Comparison of ENCODE assay signal across 20 mouse cellular contexts in the genomic region with DNA sequence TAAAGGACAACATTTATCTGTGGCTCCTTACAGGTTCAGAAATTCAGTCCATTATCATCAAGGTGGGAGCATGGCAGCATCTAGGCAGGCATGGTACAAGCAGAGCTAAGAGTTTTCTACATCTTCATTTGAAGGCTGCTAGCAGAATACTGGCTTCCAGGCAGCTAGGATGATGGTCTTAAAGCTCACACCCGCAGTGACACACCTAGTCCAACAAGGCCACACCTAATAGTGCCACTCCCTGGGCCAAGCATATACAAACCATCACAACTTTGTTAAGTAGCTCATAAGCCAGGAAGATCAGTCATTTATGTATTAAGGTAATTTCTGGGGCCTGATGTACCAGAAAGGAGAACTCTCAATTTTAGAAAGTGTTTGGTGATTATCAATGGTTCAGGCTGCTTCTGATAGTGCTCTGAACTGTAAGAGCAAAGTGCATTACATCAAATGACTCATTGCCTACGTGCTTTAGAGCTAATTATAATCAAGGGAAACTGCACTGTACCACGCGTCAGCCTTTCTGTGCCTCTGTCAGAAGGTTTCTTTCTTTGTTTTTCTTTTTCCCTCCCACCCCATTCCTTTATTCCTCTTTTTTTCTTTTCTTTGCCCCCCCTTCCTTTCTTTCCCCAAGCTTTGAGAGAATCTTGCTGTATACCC. TPM values are rescaled to one million over a fixed set of nuclear protein-coding genes. Genes with fewer than 3 reads are reported as not detected.
DNase-seq lines count a peak whose midpoint lies in the region; ATAC-seq and TF ChIP-seq lines count a peak whose summit lies in the region.
"Had no signal": no experiment of that assay in that cellular context is flagged by ENCODE, and none has a peak within 500 bp of the region (broad histone marks: within the 10 kb centered on the region; RNA-seq: fewer than 3 reads in every experiment).

No protein-coding gene starts in this region.

- H3K4me3 ChIP-seq in intestine, embryonic 15.5 days (replicated peaks), result no peak overlapping the region
- no peak overlapping the region for H3K4me3 ChIP-seq in intestine, embryonic 16.5 days (ENCODE audit: low read length)
- no peak overlapping the region for H3K4me3 ChIP-seq in MEL (ENCODE audit: control insufficient read depth in 1 of 2, insufficient read depth in 1 of 2, low read depth in 2 of 2, low read length in 2 of 2)
- H3K4me3 ChIP-seq in bone marrow macrophage, adult 2 months (ENCODE audit: insufficient read depth, low read length), result no peak overlapping the region
- no peak overlapping the region for H3K4me3 ChIP-seq in olfactory bulb, adult 2 months (ENCODE audit: insufficient read depth, low read depth, low read length)
- H3K4me3 ChIP-seq in forebrain, embryonic 16.5 days (replicated peaks; ENCODE audit: low read length), result no peak overlapping the region
- H3K4me3 ChIP-seq: embryonic facial prominence, embryonic 13.5 days; forebrain, embryonic 12.5 days; heart, embryonic 12.5 days; hindbrain, embryonic 15.5 days had no signal

- H3K4me2 ChIP-seq in intestine, embryonic 15.5 days (replicated peaks), result no peak overlapping the region
- no peak overlapping the region for H3K4me2 ChIP-seq in intestine, embryonic 16.5 days (ENCODE audit: low read depth, low read length)
- H3K4me2 ChIP-seq in forebrain, embryonic 16.5 days (ENCODE audit: low read length), result no peak overlapping the region
- H3K4me2 ChIP-seq: embryonic facial prominence, embryonic 13.5 days; forebrain, embryonic 12.5 days; heart, embryonic 12.5 days; hindbrain, embryonic 15.5 days had no signal

- H3K4me1 ChIP-seq in intestine, embryonic 15.5 days (replicated peaks), result no peaks in the 10 kb centered on the region
- no peaks in the 10 kb centered on the region for H3K4me1 ChIP-seq in intestine, embryonic 16.5 days (ENCODE audit: control insufficient read depth, insufficient read depth, low read length)
- no peaks in the 10 kb centered on the region for H3K4me1 ChIP-seq in MEL (ENCODE audit: control insufficient read depth in 1 of 2, insufficient read depth in 2 of 2, low read length in 2 of 2)
- H3K4me1 ChIP-seq in bone marrow macrophage, adult 2 months (ENCODE audit: control insufficient read depth, insufficient read depth, low read length), result peaks cover 24% of the 10 kb centered on the region
- H3K4me1 ChIP-seq in olfactory bulb, adult 2 months (ENCODE audit: control insufficient read depth, insufficient read depth, low read length), result peaks cover 2% of the 10 kb centered on the region; the same call in 1 of the 2 replicates
- no peaks in the 10 kb centered on the region for H3K4me1 ChIP-seq in forebrain, embryonic 16.5 days (replicated peaks; ENCODE audit: control insufficient read depth, insufficient read depth, low read length)
- H3K4me1 ChIP-seq: embryonic facial prominence, embryonic 13.5 days; forebrain, embryonic 12.5 days had no signal

- DNase-seq in MEL (ENCODE audit: low read depth, low spot score), result peak; percentile 11
- DNase-seq in layer of hippocampus, adult 8-10 months (ENCODE audit: low spot score in 2 of 2), result no peak
- DNase-seq: adrenal gland, adult 8-10 months; adrenal gland, postnatal 36 days; cerebellum, adult 11-12 months; cerebellum, adult 9-10 months; cerebellum, postnatal 25 days; forebrain, postnatal 0 days; gastrocnemius, postnatal 36 days; heart, adult 18-20 months; heart, postnatal 36 days had no signal

- ATAC-seq in intestine, embryonic 15.5 days, result peak; percentile 71; the same call in 1 of the 2 replicates
- ATAC-seq in intestine, embryonic 16.5 days, result no peak; the same call in 1 of the 2 replicates
- ATAC-seq in forebrain, embryonic 16.5 days, result no peak
- ATAC-seq: forebrain, postnatal 0 days had no signal

- TF ChIP-seq RAD21 in MEL (IDR thresholded peaks at IDR 0.05; ENCODE audit: low read depth, low read length), result no peak

- no peak for TF ChIP-seq CTCF in MEL (IDR thresholded peaks at IDR 0.05 in 2 of 3, conservative IDR thresholded peaks at IDR 0.05 in 1 of 3; ENCODE audit: control insufficient read depth in 1 of 3, insufficient read depth in 1 of 3, low read depth in 2 of 3, low read length in 3 of 3, poor library complexity in 1 of 3, severe bottlenecking in 1 of 3)
- TF ChIP-seq CTCF in bone marrow macrophage, adult 2 months (IDR thresholded peaks at IDR 0.05; ENCODE audit: low read depth, low read length), result no peak
- TF ChIP-seq CTCF in olfactory bulb, adult 2 months (IDR thresholded peaks at IDR 0.05; ENCODE audit: insufficient read depth, low read depth, low read length), result no peak

- H3K9me3 ChIP-seq in intestine, embryonic 15.5 days, result no peaks in the 10 kb centered on the region
- no peaks in the 10 kb centered on the region for H3K9me3 ChIP-seq in intestine, embryonic 16.5 days (ENCODE audit: control insufficient read depth, low read length)
- no peaks in the 10 kb centered on the region for H3K9me3 ChIP-seq in MEL (replicated peaks; ENCODE audit: insufficient read depth, low read length)
- no peaks in the 10 kb centered on the region for H3K9me3 ChIP-seq in forebrain, embryonic 16.5 days (ENCODE audit: control insufficient read depth, low read length)
- H3K9me3 ChIP-seq: embryonic facial prominence, embryonic 13.5 days; forebrain, embryonic 12.5 days; heart, embryonic 12.5 days; hindbrain, embryonic 15.5 days had no signal

- 0 out of 2 replicates have a peak, but pooled peaks cover 1% of the 10 kb centered on the region for H3K79me2 ChIP-seq in MEL (ENCODE audit: control insufficient read depth, insufficient read depth, low read length, poor library complexity)

- no peaks in the 10 kb centered on the region for H3K27me3 ChIP-seq in intestine, embryonic 15.5 days (replicated peaks)
- H3K27me3 ChIP-seq in intestine, embryonic 16.5 days (replicated peaks; ENCODE audit: control insufficient read depth, insufficient read depth, low read length), result no peaks in the 10 kb centered on the region
- no peaks in the 10 kb centered on the region for H3K27me3 ChIP-seq in MEL (ENCODE audit: control insufficient read depth in 1 of 2, insufficient read depth in 2 of 2, low read length in 2 of 2)
- no peaks in the 10 kb centered on the region for H3K27me3 ChIP-seq in forebrain, embryonic 16.5 days (replicated peaks; ENCODE audit: control insufficient read depth, insufficient read depth, low read length)
- H3K27me3 ChIP-seq: embryonic facial prominence, embryonic 13.5 days; forebrain, embryonic 12.5 days; heart, embryonic 12.5 days; hindbrain, embryonic 15.5 days had no signal

- TF ChIP-seq POLR2A in MEL (IDR thresholded peaks at IDR 0.05; ENCODE audit: control insufficient read depth in 1 of 2, insufficient read depth in 1 of 2, low read depth in 1 of 2, low read length in 2 of 2, poor library complexity in 1 of 2), result no peak
- TF ChIP-seq POLR2A in bone marrow macrophage, adult 2 months (IDR thresholded peaks at IDR 0.05; ENCODE audit: borderline replicate concordance, low read depth, low read length), result no peak
- no peak for TF ChIP-seq POLR2A in olfactory bulb, adult 2 months (IDR thresholded peaks at IDR 0.05; ENCODE audit: insufficient read depth, low read depth, low read length)

- H3K36me3 ChIP-seq in intestine, embryonic 15.5 days, result peaks cover 19% of the 10 kb centered on the region
- no peaks in the 10 kb centered on the region; the same call in 1 of the 2 replicates for H3K36me3 ChIP-seq in intestine, embryonic 16.5 days (ENCODE audit: control insufficient read depth, insufficient read depth, low read length)
- peaks cover 2 to 22% of the 10 kb centered on the region in 2 experiments; a peak in 2 of 4 replicates for H3K36me3 ChIP-seq in MEL (ENCODE audit: control insufficient read depth in 1 of 2, insufficient read depth in 2 of 2, low read length in 2 of 2)
- H3K36me3 ChIP-seq in forebrain, embryonic 16.5 days (ENCODE audit: control insufficient read depth, insufficient read depth), result peaks cover 18% of the 10 kb centered on the region

- no peak overlapping the region for H3K9ac ChIP-seq in intestine, embryonic 15.5 days
- no peak overlapping the region for H3K9ac ChIP-seq in intestine, embryonic 16.5 days (ENCODE audit: low read depth, low read length)
- no peak overlapping the region for H3K9ac ChIP-seq in MEL (ENCODE audit: control insufficient read depth, low read depth, low read length, poor library complexity, severe bottlenecking)
- H3K9ac ChIP-seq in forebrain, embryonic 16.5 days (replicated peaks; ENCODE audit: low read depth, low read length), result no peak overlapping the region
- H3K9ac ChIP-seq: embryonic facial prominence, embryonic 13.5 days; forebrain, embryonic 12.5 days; forebrain, postnatal 0 days; heart, embryonic 12.5 days; hindbrain, embryonic 15.5 days had no signal

- H3K27ac ChIP-seq in intestine, embryonic 15.5 days, result no peak overlapping the region
- no peak overlapping the region for H3K27ac ChIP-seq in intestine, embryonic 16.5 days (ENCODE audit: low read length)
- H3K27ac ChIP-seq in MEL (ENCODE audit: control insufficient read depth, low read depth, low read length), result no peak overlapping the region
- H3K27ac ChIP-seq in bone marrow macrophage, adult 2 months (ENCODE audit: insufficient read depth, low read depth, low read length), result peak overlapping the region; percentile 52
- peak overlapping the region; percentile 61; the same call in 1 of the 2 replicates for H3K27ac ChIP-seq in olfactory bulb, adult 2 months (ENCODE audit: insufficient read depth, low read depth, low read length)
- H3K27ac ChIP-seq in forebrain, embryonic 16.5 days (ENCODE audit: low read length), result no peak overlapping the region
- H3K27ac ChIP-seq: embryonic facial prominence, embryonic 13.5 days; forebrain, embryonic 12.5 days; hindbrain, embryonic 15.5 days had no signal

- 82% methylated on average over 4 of the region's 4 CpGs for WGBS in intestine, embryonic 15.5 days
- 84% methylated on average over 4 of the region's 4 CpGs for WGBS in intestine, embryonic 16.5 days
- 56% methylated on average over 4 of the region's 4 CpGs for WGBS in olfactory bulb, adult 2 months
- 94% methylated on average over 4 of the region's 4 CpGs for WGBS in forebrain, embryonic 16.5 days

- TF ChIP-seq EP300 in MEL (IDR thresholded peaks at IDR 0.05; ENCODE audit: low read depth in 1 of 2, low read length in 2 of 2), result no peak

RNA-seq across cellular contexts. Expression of a gene that starts 8.4 kb away (rescaled TPM):
- polyA plus RNA-seq in intestine, embryonic 15.5 days (2015; fragmentation: Nextera tagmentation; extraction: Ambion mirVana), result 45.8 and 48.5 TPM in 2 replicates
- 46.6 and 49.7 TPM in 2 replicates for polyA plus RNA-seq in intestine, embryonic 16.5 days (2015; fragmentation: Nextera tagmentation; extraction: Ambion mirVana)
- total RNA-seq in MEL (2012; rRNA removed), result 38.7 and 38.8 TPM in 2 replicates
- 10 to 100 TPM in 1 of 2 experiments, not detected in 1; 32.4 TPM for polyA plus RNA-seq in MEL (2012; ENCODE audit: insufficient read depth in 1 of 2, insufficient read length in 2 of 2, low read depth in 1 of 2, low replicate concordance in 2 of 2, missing spikeins in 1 of 2)
- polyA plus RNA-seq in bone marrow macrophage, adult 2 months (2012; ENCODE audit: insufficient read depth, insufficient read length, missing spikeins), result 19.2 and 20.8 TPM in 2 replicates
- not detected in 2 replicates for polyA plus RNA-seq in olfactory bulb, adult 2 months (2012; ENCODE audit: insufficient read depth, insufficient read length, low replicate concordance, missing spikeins)
- total RNA-seq in layer of hippocampus, adult 8-10 months (2022), result 10 to 100 TPM; 31.8 to 35.7 (median 32.3) TPM
- polyA plus RNA-seq in forebrain, embryonic 16.5 days (2015; fragmentation: Nextera tagmentation; extraction: Ambion mirVana), result 45.0 and 48.0 TPM in 2 replicates

RNA-seq across cellular contexts. Expression of a gene that starts 37.5 kb away (rescaled TPM):
- 1.5 and 1.8 TPM in 2 replicates for polyA plus RNA-seq in intestine, embryonic 15.5 days (2015; fragmentation: Nextera tagmentation; extraction: Ambion mirVana)
- 1.7 and 2.0 TPM in 2 replicates for polyA plus RNA-seq in intestine, embryonic 16.5 days (2015; fragmentation: Nextera tagmentation; extraction: Ambion mirVana)
- not detected in 2 replicates for total RNA-seq in MEL (2012; rRNA removed)
- under 1 TPM in 1 of 2 experiments, not detected in 1; 0.01 TPM for polyA plus RNA-seq in MEL (2012; ENCODE audit: insufficient read depth in 1 of 2, insufficient read length in 2 of 2, low read depth in 1 of 2, low replicate concordance in 2 of 2, missing spikeins in 1 of 2)
- not detected in 2 replicates for polyA plus RNA-seq in bone marrow macrophage, adult 2 months (2012; ENCODE audit: insufficient read depth, insufficient read length, missing spikeins)
- not detected in 2 replicates for polyA plus RNA-seq in olfactory bulb, adult 2 months (2012; ENCODE audit: insufficient read depth, insufficient read length, low replicate concordance, missing spikeins)
- under 1 TPM in 2 of 4 experiments, not detected in 2; 0.10 to 0.16 TPM for total RNA-seq in layer of hippocampus, adult 8-10 months (2022)
- polyA plus RNA-seq in forebrain, embryonic 16.5 days (2015; fragmentation: Nextera tagmentation; extraction: Ambion mirVana), result 0.18 and 0.20 TPM in 2 replicates
- polyA plus RNA-seq: heart, embryonic 12.5 days had no signal

RNA-seq across cellular contexts. Expression of a gene that starts 43.4 kb away (rescaled TPM):
- 8.7 TPM in 2 replicates for polyA plus RNA-seq in intestine, embryonic 15.5 days (2015; fragmentation: Nextera tagmentation; extraction: Ambion mirVana)
- polyA plus RNA-seq in intestine, embryonic 16.5 days (2015; fragmentation: Nextera tagmentation; extraction: Ambion mirVana), result 3.4 and 3.5 TPM in 2 replicates
- total RNA-seq in MEL (2012; rRNA removed), result 20.3 and 22.8 TPM in 2 replicates
- 10 to 100 TPM in 1 of 2 experiments, not detected in 1; 34.5 TPM for polyA plus RNA-seq in MEL (2012; ENCODE audit: insufficient read depth in 1 of 2, insufficient read length in 2 of 2, low read depth in 1 of 2, low replicate concordance in 2 of 2, missing spikeins in 1 of 2)
- 11.1 and 15.9 TPM in 2 replicates for polyA plus RNA-seq in bone marrow macrophage, adult 2 months (2012; ENCODE audit: insufficient read depth, insufficient read length, missing spikeins)
- not detected in 2 replicates for polyA plus RNA-seq in olfactory bulb, adult 2 months (2012; ENCODE audit: insufficient read depth, insufficient read length, low replicate concordance, missing spikeins)
- 10 to 100 TPM; 27.6 to 31.2 (median 29.1) TPM for total RNA-seq in layer of hippocampus, adult 8-10 months (2022)
- polyA plus RNA-seq in forebrain, embryonic 16.5 days (2015; fragmentation: Nextera tagmentation; extraction: Ambion mirVana), result 8.6 and 9.6 TPM in 2 replicates

RNA-seq across cellular contexts. Expression of a gene that starts 58.4 kb away (rescaled TPM):
- 0.21 and 0.40 TPM in 2 replicates for polyA plus RNA-seq in intestine, embryonic 15.5 days (2015; fragmentation: Nextera tagmentation; extraction: Ambion mirVana)
- 0.16 and 0.18 TPM in 2 replicates for polyA plus RNA-seq in intestine, embryonic 16.5 days (2015; fragmentation: Nextera tagmentation; extraction: Ambion mirVana)
- total RNA-seq in MEL (2012; rRNA removed), result not detected in 2 replicates
- polyA plus RNA-seq in MEL (2012; ENCODE audit: insufficient read depth in 1 of 2, insufficient read length in 2 of 2, low read depth in 1 of 2, low replicate concordance in 2 of 2, missing spikeins in 1 of 2), result under 1 TPM in 1 of 2 experiments, not detected in 1; 0.08 TPM
- polyA plus RNA-seq in bone marrow macrophage, adult 2 months (2012; ENCODE audit: insufficient read depth, insufficient read length, missing spikeins), result not detected in 2 replicates
- not detected in 2 replicates for polyA plus RNA-seq in olfactory bulb, adult 2 months (2012; ENCODE audit: insufficient read depth, insufficient read length, low replicate concordance, missing spikeins)
- total RNA-seq in layer of hippocampus, adult 8-10 months (2022), result 1 to 10 TPM; 3.3 to 7.4 (median 5.1) TPM
- polyA plus RNA-seq in forebrain, embryonic 16.5 days (2015; fragmentation: Nextera tagmentation; extraction: Ambion mirVana), result 0.31 and 0.98 TPM in 2 replicates
- total RNA-seq: heart, adult 18-20 months had no signal

Comparison
In these comparisons a context has a peak if more than half of its experiments do, and no peak if none do; other contexts are left out.
1. H3K27ac ChIP-seq: peak in bone marrow macrophage, adult 2 months (single experiment) and olfactory bulb, adult 2 months (single experiment); none in intestine, embryonic 15.5 days (single experiment), intestine, embryonic 16.5 days (single experiment), MEL (single experiment) and forebrain, embryonic 16.5 days (single experiment).